Mouse (Mus musculus) liver, postnatal 0 days (tissue): ENCODE results near the gene P2ry4. TPM values are rescaled to one million over a fixed set of nuclear protein-coding genes. Genes with fewer than 3 reads are reported as not detected.
A peak's percentile ranks its signal among the peaks of the same experiment; 100 is the strongest.

Experiments used
- ATAC-seq: fragments of 200-750 bp; cut with Nextera tagmentation; 2 replicates; pipeline ENCODE4 v1.8.0; 2017; ENCODE audit warnings: mild to moderate bottlenecking, moderate library complexity
- DNase-seq: peaks from one replicate; pipeline ENCODE4 v3.0.0-alpha.2; 2016
- H3K27ac ChIP-seq: fragments of 300-500 bp; sonication (generic); 2 replicates; pipeline ENCODE4 v1.5.1; 2014; ENCODE audit warnings: antibody characterized with exemption, moderate library complexity, mild to moderate bottlenecking, low read depth
- H3K27me3 ChIP-seq: fragments of 300-500 bp; sonication (generic); 2 replicates; pipeline ENCODE4 v1.6.1; 2014; ENCODE audit warnings: low read length, control low read depth, mixed read lengths; ENCODE audit not compliant: insufficient read depth
- H3K36me3 ChIP-seq: fragments of 300-500 bp; sonication (generic); replicated peaks from 2 replicates; pipeline ENCODE4 v1.6.1; 2014; ENCODE audit warnings: mild to moderate bottlenecking, control low read depth, low read length, moderate library complexity, mixed read lengths; ENCODE audit not compliant: insufficient read depth
- H3K4me1 ChIP-seq: fragments of 300-500 bp; sonication (generic); 2 replicates; pipeline ENCODE4 v1.6.1; 2014; ENCODE audit warnings: antibody characterized with exemption, mild to moderate bottlenecking, control low read depth; ENCODE audit not compliant: insufficient read depth
- H3K4me2 ChIP-seq: fragments of 300-500 bp; sonication (generic); 2 replicates; pipeline ENCODE4 v1.6.1; 2014; ENCODE audit warnings: low read depth, mild to moderate bottlenecking, low read length, moderate library complexity, mixed read lengths
- H3K4me3 ChIP-seq: fragments of 300-500 bp; sonication (generic); 2 replicates; pipeline ENCODE4 v1.5.1; 2014; ENCODE audit warnings: low read depth, low read length
- H3K9ac ChIP-seq: fragments of 300-500 bp; sonication (generic); replicated peaks from 2 replicates; pipeline ENCODE4 v1.6.1; 2014; ENCODE audit warnings: mild to moderate bottlenecking, moderate library complexity
- H3K9me3 ChIP-seq: fragments of 300-500 bp; sonication (generic); 2 replicates; pipeline ENCODE4 v1.6.1; 2016; ENCODE audit warnings: mild to moderate bottlenecking, control low read depth, low read length, mixed read lengths
- CTCF ChIP-seq: sonication (generic); IDR thresholded peaks from 2 replicates; pipeline ENCODE4 v1.5.1; 2016; ENCODE audit warnings: antibody characterized with exemption, low read depth
- EP300 ChIP-seq: IDR thresholded peaks from 2 replicates; pipeline ENCODE4 v1.6.1; 2016; ENCODE audit warnings: antibody characterized with exemption, low read depth, mild to moderate bottlenecking
- WGBS: fragments of 180-500 bp; shearing (Covaris S2); extraction: QIAGEN DNeasy Blood & Tissue Kit; methylation state at CpG from one replicate; pipeline ENCODE4 v1.1.7; 2014; ENCODE audit not compliant: insufficient replicate concordance; 5-methylcytosine and 5-hydroxymethylcytosine counted together
- polyA plus RNA-seq: library from polyadenylated mRNA; unstranded; fragments of >200 nt; fragmentation: Nextera tagmentation; extraction: Ambion mirVana; gene quantifications from 2 replicates; pipeline ENCODE4 v1.2.1, GENCODE M21; 2015

Gene P2ry4
- polyA plus RNA-seq: 0.99 and 1.2 TPM in 2 replicates

- no peaks in the 10 kb centered on the region for H3K9me3 ChIP-seq
- DNase-seq (peak; percentile 38), ATAC-seq (peak; percentile 85)
- H3K27ac ChIP-seq: peak within 1 kb of the TSS; percentile 34; the same call in 1 of the 2 replicates
- no peak within 1 kb of the TSS for H3K4me3 ChIP-seq
- no peaks in the 10 kb centered on the region for H3K27me3 ChIP-seq
- no peaks in the 10 kb centered on the region for H3K36me3 ChIP-seq
- WGBS: 40% methylated on average over 4 of the region's 4 CpGs
- TF ChIP-seq EP300 (no peak), CTCF (no peak)
- 0 out of 2 replicates have a peak within 1 kb of the TSS, but pooled peaks have one; percentile 6 for H3K4me2 ChIP-seq
- no peaks in the 10 kb centered on the region for H3K4me1 ChIP-seq
- no peak within 1 kb of the TSS for H3K9ac ChIP-seq
Measured at GRCm38 (mm10) chrX:100594791-100595190, at the start of gene P2ry4. TSS of gene P2ry4 (minus strand) at chrX:100594869.

- Histone ChIP-seq H3K27ac (no peak overlapping the region), H3K9ac (no peak overlapping the region), H3K9me3 (no peaks in the 10 kb centered on the region), H3K4me3 (no peak overlapping the region), H3K4me1 (no peaks in the 10 kb centered on the region), H3K27me3 (no peaks in the 10 kb centered on the region), H3K4me2 (no peak overlapping the region), H3K36me3 (0 out of 2 replicates have a peak, but pooled peaks cover 10% of the 10 kb centered on the region)
- TF ChIP-seq CTCF (no peak), EP300 (no peak)
- ATAC-seq (no peak), DNase-seq (no peak)
- WGBS: 60% methylated on average over 8 of the region's 8 CpGs
Measured at GRCm38 (mm10) chrX:100638477-100638876, 43.8 kb upstream of the P2ry4 start.

GRCm38 (mm10) chrX:100629076-100629475, 34.4 kb upstream of the P2ry4 start:
- no peak for ATAC-seq
- Histone ChIP-seq H3K27ac (no peak overlapping the region), H3K36me3 (peaks cover 6% of the 10 kb centered on the region; the same call in 1 of the 2 replicates), H3K9me3 (no peaks in the 10 kb centered on the region), H3K9ac (no peak overlapping the region), H3K27me3 (no peaks in the 10 kb centered on the region), H3K4me3 (no peak overlapping the region), H3K4me1 (0 out of 2 replicates have a peak, but pooled peaks cover 2% of the 10 kb centered on the region), H3K4me2 (0 out of 2 replicates have a peak overlapping the region, but pooled peaks have one; percentile 3)
- WGBS: 71% methylated on average over 2 of the region's 2 CpGs
- no peak for DNase-seq
- TF ChIP-seq EP300 (no peak), CTCF (no peak)

DNA sequence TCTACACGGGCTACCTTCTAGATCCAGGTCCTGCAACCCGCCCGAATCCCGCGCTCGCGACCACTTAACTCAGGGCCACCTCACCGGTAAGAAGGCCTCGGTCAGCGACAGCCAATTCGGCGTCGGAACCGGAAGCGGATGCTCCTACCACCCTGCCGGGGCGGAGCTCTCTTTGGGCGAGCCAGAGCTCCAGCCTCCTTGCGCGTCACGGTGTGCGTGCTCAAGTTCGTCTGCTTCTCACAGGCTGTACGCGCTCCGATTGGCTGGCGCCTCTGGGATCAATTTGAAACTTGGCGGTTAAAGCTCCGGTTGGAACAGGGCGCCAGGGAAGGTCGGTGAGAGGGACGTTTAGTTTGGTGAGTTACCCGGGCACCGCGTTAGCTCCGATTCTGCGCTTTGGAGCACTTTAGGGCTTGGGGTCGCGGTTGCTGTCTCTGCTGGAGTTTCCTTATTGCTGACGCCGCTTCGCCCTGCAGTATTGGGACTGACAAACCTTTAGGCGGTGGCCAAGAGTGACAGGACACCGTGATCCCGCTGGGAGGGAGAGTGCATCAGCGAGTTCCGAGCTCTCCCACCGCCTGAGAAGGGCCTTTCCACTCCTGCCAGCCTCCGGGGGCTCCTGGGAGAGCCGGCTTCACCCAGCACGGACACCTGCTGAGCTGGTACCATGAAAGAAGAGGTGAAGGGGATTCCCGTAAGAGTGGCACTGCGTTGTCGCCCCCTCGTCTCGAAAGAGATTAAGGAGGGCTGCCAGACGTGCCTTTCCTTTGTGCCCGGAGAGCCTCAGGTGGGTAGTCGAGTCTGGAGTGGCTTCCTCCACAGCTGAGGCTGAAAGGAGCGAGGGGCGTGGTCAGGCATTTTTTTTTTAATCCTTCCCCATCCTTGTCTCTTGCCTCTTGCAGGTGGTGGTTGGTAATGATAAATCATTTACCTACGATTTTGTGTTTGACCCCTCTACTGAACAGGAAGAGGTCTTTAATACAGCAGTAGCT, 31.4 kb upstream of the P2ry4 start, which contains the start of gene Pdzd11:
Gene Pdzd11 (minus strand): TSS at position 767 of the 992 bp plus-strand sequence.
- H3K4me3 ChIP-seq: peak within 1 kb of the TSS; percentile 79
- H3K4me1 ChIP-seq: 0 out of 2 replicates have a peak, but pooled peaks cover 2% of the 10 kb centered on the region
- peaks cover 16% of the 10 kb centered on the region for H3K36me3 ChIP-seq
- H3K4me2 ChIP-seq: peak within 1 kb of the TSS; percentile 79
- ATAC-seq: peak; percentile 99
- peak within 1 kb of the TSS; percentile 82 for H3K9ac ChIP-seq
- H3K27ac ChIP-seq: peak within 1 kb of the TSS; percentile 75
- H3K9me3 ChIP-seq: no peaks in the 10 kb centered on the region
- WGBS: 22% methylated on average over 62 of the region's 62 CpGs
- peak; percentile 92 for DNase-seq
- TF ChIP-seq CTCF: no peak
- no peak for TF ChIP-seq EP300
- H3K27me3 ChIP-seq: no peaks in the 10 kb centered on the region

GRCm38 (mm10) chrX:100625546-100625801, 30.8 kb upstream of the P2ry4 start, which contains the start of gene Kif4:
TSS of gene Kif4 (plus strand) at chrX:100625737.
- peaks cover 16% of the 10 kb centered on the region for H3K36me3 ChIP-seq
- peak within 1 kb of the TSS; percentile 75 for H3K27ac ChIP-seq
- WGBS: 18% methylated on average over 3 of the region's 3 CpGs
- ATAC-seq (no peak), DNase-seq (no peak)
- no peaks in the 10 kb centered on the region for H3K9me3 ChIP-seq
- no peak for TF ChIP-seq EP300
- no peaks in the 10 kb centered on the region for H3K27me3 ChIP-seq
- peak within 1 kb of the TSS; percentile 79 for H3K4me3 ChIP-seq
- H3K4me1 ChIP-seq: 0 out of 2 replicates have a peak, but pooled peaks cover 2% of the 10 kb centered on the region
- H3K9ac ChIP-seq: peak within 1 kb of the TSS; percentile 82
- H3K4me2 ChIP-seq: peak within 1 kb of the TSS; percentile 79

DNA sequence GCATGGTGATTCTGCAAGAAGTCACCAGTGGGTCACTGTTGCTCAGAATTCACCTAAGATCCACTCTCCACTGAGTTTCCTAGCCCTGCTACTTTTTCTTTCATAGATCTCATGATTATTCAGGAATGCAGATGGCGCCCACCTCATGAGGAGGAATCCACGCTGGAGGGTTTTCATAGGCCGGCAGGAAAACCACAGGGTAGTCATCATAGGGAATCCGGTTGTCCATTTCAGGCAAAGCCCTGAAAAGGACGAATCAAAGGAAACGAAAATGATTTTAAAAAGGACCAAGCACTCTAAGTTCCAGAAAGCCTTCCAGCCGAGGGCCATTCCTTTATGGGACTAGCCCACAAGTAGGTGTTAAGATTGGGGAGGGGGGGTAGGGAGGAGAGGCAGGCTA, 30.5 kb upstream of the P2ry4 start:
- TF ChIP-seq CTCF (no peak), EP300 (no peak)
- Histone ChIP-seq H3K4me2 (peak overlapping the region; percentile 71), H3K9ac (peak overlapping the region; percentile 82), H3K4me1 (0 out of 2 replicates have a peak, but pooled peaks cover 2% of the 10 kb centered on the region), H3K4me3 (peak overlapping the region; percentile 79), H3K27me3 (no peaks in the 10 kb centered on the region), H3K9me3 (no peaks in the 10 kb centered on the region), H3K27ac (peak overlapping the region; percentile 57; the same call in 1 of the 2 replicates), H3K36me3 (peaks cover 16% of the 10 kb centered on the region)
- DNase-seq: no peak
- no peak for ATAC-seq
- 31% methylated on average over 7 of the region's 7 CpGs for WGBS
